Mouse (Mus musculus): Measurements from ENCODE around the gene Golgb1. TPM values are rescaled to one million over a fixed set of nuclear protein-coding genes. Genes with fewer than 3 reads are reported as not detected.

The Golgb1 gene
- polyA plus RNA-seq, 1 experiment = 45.0 TPM

DNA sequence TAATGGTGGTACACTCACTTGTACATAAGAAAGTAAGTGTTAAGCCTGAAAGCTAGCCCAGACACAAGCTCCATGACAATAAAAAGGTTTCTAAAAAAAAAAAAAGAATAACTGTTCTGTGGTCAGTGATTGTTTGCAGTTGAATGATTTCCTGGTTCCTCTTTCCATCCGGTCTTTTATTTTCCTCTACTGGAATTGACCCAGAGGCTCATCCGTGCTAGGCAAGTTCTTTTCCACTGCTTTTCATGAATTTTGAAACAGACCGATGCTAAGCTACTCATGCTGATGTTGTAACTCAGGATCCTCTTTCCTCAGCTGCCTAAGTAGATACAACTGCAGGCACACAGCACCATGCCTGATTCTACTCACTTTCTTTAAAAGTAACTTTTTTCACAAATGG is 45.5 kb downstream of the Golgb1 start:
- TF ChIP-seq CTCF (IDR thresholded peaks at IDR 0.05; ENCODE audit: borderline replicate concordance, extremely low read depth, insufficient read depth, insufficient read length) (no peak), POLR2A (IDR thresholded peaks at IDR 0.05; ENCODE audit: borderline replicate concordance, extremely low read depth, insufficient read depth, insufficient read length, poor library complexity, severe bottlenecking) (no peak)
- DNase-seq (ENCODE audit: low read depth) = no peak

DNA sequence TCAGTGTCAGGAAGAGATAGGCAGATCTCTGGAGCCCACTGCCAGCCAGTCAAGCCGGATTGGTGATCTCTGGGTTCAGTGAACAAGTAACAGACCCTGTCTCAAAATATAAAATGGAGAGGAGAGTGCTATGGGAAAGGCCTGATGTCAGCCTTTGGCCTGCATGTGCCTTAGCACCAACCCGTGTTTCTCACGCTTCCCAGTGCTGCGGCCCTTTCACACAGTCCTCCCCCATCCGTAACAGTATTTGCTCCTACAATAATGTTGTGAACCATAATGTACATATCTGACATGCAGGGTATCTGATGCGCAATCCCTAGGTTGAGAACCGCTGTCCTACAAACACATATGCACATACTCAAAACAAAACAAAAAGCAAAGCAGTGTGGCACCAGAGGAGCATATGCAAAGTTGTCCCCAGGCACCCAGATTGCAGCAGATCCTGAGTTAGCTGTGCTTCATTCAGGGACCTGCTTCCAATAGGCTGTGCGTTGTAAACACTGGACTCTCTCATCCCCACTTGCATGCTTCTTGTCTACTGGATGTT is 46.2 kb downstream of the Golgb1 start:
- TF ChIP-seq POLR2A (IDR thresholded peaks at IDR 0.05; ENCODE audit: borderline replicate concordance, extremely low read depth, insufficient read depth, insufficient read length, poor library complexity, severe bottlenecking) (no peak), CTCF (IDR thresholded peaks at IDR 0.05; ENCODE audit: borderline replicate concordance, extremely low read depth, insufficient read depth, insufficient read length) (no peak)
- DNase-seq (ENCODE audit: low read depth) = no peak

DNA sequence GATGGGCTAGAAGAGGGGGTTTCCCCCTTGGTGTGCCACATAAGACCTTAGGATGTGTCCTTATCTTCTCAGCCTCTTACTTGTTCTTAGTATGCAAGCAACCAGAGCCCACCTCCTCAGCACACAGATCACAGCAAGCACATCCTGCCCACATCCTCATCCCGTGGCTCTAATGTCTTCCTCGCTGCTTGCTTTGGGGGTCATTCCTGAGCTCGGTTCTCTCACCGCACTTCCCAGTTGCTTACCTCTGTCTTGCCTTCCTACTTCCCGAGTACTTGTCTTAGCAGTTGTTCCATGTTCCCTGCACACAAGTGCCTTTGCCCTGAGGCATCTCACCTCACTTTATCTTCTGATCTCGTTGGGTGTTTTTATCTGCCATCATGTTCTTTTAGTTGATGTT is 47.0 kb downstream of the Golgb1 start:
- TF ChIP-seq POLR2A (IDR thresholded peaks at IDR 0.05; ENCODE audit: borderline replicate concordance, extremely low read depth, insufficient read depth, insufficient read length, poor library complexity, severe bottlenecking) (no peak), CTCF (IDR thresholded peaks at IDR 0.05; ENCODE audit: borderline replicate concordance, extremely low read depth, insufficient read depth, insufficient read length) (no peak)
- DNase-seq (ENCODE audit: low read depth) = no peak

DNA sequence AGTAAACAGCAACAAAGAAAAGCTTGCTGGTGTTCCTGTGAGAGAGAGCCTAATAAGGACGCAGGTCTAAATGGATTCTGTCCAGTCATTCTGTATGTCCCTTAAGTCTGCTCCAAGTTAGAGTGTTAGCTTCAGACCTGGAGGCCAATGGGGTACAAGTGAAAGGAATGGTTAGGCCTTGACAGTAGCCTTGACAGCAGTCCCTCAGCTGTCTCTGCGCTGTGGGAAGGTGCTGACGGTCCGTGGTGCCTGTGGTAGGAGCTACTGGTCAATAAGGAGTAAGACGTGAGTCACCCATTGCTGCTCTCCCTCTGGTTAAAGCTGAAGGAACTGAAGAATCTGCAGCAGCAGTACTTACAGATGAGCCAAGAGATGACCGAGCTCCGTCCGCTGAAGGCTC is 49.4 kb downstream of the Golgb1 start:
- no peak for DNase-seq (ENCODE audit: low read depth)
- TF ChIP-seq CTCF (IDR thresholded peaks at IDR 0.05; ENCODE audit: borderline replicate concordance, extremely low read depth, insufficient read depth, insufficient read length) (no peak), POLR2A (IDR thresholded peaks at IDR 0.05; ENCODE audit: borderline replicate concordance, extremely low read depth, insufficient read depth, insufficient read length, poor library complexity, severe bottlenecking) (no peak)

DNA sequence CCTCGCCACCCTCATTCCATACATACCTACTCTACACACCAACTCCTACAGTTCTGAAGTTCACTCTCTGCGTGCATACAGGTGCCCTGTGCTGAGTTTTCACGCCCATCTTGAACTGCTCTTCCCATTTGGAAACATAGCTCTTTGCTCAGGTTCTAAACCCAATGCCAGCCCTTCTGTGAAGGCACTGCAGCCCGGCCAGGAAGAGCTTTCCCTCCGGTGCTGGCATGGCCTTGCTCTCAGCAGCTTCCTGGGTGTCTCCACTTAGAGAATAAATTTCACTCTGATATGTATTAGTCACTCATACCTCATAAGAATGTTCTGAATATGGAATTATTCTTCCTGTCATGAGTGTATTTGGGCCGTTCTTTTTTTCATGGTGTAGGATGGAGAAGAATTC is 50.4 kb downstream of the Golgb1 start:
- TF ChIP-seq CTCF (IDR thresholded peaks at IDR 0.05; ENCODE audit: borderline replicate concordance, extremely low read depth, insufficient read depth, insufficient read length) = no peak
- no peak for TF ChIP-seq POLR2A (IDR thresholded peaks at IDR 0.05; ENCODE audit: borderline replicate concordance, extremely low read depth, insufficient read depth, insufficient read length, poor library complexity, severe bottlenecking)
- DNase-seq (ENCODE audit: low read depth) = no peak

DNA sequence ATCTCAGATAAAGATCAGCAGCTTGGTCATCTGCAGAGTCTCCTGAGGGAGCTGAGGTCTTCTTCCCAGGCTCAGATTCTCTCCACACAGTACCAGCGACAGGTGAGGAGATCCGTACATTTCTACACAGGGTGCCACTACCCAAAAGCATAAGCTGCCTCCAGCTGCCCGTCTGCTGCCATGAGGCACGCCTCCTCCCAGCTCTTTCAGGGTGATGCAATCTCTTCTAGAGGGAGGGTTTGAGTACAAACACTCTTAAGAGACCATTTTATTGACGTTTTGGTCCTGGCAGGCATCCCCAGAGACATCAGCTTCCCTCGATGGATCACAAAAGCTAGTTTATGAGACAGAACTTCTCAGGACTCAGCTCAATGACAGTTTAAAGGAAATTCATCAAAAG is 50.9 kb downstream of the Golgb1 start:
- TF ChIP-seq CTCF (IDR thresholded peaks at IDR 0.05; ENCODE audit: borderline replicate concordance, extremely low read depth, insufficient read depth, insufficient read length) (no peak), POLR2A (IDR thresholded peaks at IDR 0.05; ENCODE audit: borderline replicate concordance, extremely low read depth, insufficient read depth, insufficient read length, poor library complexity, severe bottlenecking) (no peak)
- DNase-seq (ENCODE audit: low read depth) = no peak

DNA sequence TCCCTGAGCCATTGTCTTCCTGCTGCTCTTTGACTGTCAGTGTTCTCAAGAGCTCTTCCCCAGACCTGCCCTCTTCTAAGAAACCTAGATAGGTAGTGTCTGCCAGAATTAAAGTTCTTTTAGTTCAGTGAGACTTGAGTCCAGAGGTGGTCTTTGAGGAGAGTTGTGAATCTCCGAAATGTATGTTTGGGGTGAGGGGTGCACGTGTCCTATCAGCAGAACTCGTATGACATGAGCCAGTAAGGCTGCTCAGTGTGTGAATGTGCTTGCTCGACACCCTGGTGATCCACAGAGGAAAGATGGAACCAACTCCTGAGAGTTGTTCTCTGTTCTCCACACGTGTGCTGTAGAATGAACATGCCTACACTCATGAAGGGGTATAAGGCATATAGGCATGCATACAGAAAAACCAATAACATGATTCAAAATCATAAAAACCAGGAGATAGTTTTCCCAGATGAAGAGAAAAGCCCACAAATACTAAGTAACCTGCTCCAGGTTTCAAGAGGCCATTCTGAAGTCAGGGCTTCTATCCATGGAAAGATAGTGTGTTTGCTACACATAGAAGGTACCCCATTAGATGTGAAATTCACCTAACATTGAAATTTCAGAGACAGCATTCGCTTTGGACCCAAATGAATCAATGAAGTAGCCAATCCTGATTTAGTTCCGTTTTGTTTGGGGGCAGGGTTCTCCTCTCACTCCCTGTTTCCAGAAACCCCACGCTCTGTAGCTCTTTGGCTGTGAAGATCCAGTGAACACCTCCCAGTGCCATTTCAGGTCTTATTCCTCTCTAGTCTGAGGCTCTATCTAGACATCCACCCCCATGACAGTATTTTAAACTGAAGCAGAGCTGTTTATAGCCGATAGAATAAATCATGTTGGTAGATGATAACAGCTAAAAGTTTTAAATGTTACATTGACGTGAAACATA is 51.8 kb downstream of the Golgb1 start:
- DNase-seq (ENCODE audit: low read depth) = no peak
- TF ChIP-seq POLR2A (IDR thresholded peaks at IDR 0.05; ENCODE audit: borderline replicate concordance, extremely low read depth, insufficient read depth, insufficient read length, poor library complexity, severe bottlenecking) (no peak), CTCF (IDR thresholded peaks at IDR 0.05; ENCODE audit: borderline replicate concordance, extremely low read depth, insufficient read depth, insufficient read length) (no peak)

DNA sequence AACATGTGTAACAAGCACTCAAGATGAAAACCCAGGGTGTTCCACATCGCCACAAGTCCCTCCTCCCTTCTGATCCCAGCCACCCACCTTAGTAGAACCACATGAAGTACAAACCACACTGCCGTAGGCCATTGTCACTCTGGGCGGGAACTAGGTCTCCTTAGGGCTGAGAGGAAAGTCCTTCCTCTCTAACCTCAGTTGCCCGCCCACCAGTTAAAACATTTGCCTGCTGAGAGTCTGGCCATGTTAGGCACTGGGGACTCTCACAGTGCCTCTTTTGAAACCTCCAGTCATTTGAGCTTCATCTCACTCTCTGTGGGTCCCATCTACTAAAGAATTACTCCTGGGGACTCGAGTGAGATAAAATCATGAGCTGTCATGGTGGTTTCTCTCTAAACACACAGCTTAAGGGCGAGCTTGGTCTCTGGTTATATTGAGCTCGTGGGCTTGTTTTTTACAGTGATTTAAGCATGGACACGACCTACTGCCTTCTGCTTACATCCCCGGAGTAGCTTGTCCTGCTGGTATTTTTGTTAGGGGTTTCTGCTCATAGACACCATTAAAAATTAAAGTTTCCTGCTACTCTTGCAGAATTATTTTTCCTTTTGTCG is 52.7 kb downstream of the Golgb1 start:
- no peak for DNase-seq (ENCODE audit: low read depth)
- TF ChIP-seq CTCF (IDR thresholded peaks at IDR 0.05; ENCODE audit: borderline replicate concordance, extremely low read depth, insufficient read depth, insufficient read length) (no peak), POLR2A (IDR thresholded peaks at IDR 0.05; ENCODE audit: borderline replicate concordance, extremely low read depth, insufficient read depth, insufficient read length, poor library complexity, severe bottlenecking) (no peak)

DNA sequence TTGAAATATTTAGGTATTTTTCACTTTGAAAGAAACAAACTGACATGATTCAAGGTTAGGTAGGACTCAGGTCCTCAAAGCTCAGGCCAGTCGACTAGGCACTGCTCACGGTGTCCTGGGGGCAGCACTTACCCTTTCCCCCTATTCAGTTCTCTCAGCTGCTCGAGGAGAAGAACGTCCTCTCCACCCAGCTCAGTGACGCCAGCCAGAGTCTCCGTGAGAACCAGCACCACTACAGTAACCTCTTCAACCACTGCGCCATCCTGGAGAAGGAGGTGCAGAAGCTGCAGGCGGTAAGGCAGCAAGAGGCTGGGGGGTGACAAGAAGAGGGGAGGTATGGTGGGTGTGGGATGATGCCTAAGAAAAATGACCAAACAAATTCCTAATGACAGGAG is 53.2 kb downstream of the Golgb1 start:
- TF ChIP-seq CTCF (IDR thresholded peaks at IDR 0.05; ENCODE audit: borderline replicate concordance, extremely low read depth, insufficient read depth, insufficient read length) (no peak), POLR2A (IDR thresholded peaks at IDR 0.05; ENCODE audit: borderline replicate concordance, extremely low read depth, insufficient read depth, insufficient read length, poor library complexity, severe bottlenecking) (no peak)
- no peak for DNase-seq (ENCODE audit: low read depth)

DNA sequence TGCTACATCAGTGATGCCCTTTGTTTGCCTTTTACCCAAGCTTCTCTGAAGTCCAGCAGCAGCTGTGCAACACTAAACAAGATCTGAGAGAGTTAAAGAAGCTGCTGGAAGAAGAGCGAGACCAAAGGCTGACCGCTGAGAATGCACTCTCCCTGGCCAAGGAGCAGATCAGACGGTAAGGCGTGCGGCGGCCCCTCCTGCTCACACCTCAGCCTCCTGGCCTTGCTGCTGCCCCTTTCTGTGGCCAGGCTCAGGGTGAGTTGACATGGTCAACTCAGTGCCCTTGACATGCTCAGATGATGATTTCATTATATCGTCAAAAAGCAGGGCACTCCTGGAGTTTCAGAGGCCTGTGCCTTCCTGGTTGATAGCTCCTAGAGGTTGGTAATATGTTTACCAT is 54.3 kb downstream of the Golgb1 start:
- no peak for TF ChIP-seq POLR2A (IDR thresholded peaks at IDR 0.05; ENCODE audit: borderline replicate concordance, extremely low read depth, insufficient read depth, insufficient read length, poor library complexity, severe bottlenecking)
- TF ChIP-seq CTCF (IDR thresholded peaks at IDR 0.05; ENCODE audit: borderline replicate concordance, extremely low read depth, insufficient read depth, insufficient read length) = no peak
- DNase-seq (ENCODE audit: low read depth) = no peak

DNA sequence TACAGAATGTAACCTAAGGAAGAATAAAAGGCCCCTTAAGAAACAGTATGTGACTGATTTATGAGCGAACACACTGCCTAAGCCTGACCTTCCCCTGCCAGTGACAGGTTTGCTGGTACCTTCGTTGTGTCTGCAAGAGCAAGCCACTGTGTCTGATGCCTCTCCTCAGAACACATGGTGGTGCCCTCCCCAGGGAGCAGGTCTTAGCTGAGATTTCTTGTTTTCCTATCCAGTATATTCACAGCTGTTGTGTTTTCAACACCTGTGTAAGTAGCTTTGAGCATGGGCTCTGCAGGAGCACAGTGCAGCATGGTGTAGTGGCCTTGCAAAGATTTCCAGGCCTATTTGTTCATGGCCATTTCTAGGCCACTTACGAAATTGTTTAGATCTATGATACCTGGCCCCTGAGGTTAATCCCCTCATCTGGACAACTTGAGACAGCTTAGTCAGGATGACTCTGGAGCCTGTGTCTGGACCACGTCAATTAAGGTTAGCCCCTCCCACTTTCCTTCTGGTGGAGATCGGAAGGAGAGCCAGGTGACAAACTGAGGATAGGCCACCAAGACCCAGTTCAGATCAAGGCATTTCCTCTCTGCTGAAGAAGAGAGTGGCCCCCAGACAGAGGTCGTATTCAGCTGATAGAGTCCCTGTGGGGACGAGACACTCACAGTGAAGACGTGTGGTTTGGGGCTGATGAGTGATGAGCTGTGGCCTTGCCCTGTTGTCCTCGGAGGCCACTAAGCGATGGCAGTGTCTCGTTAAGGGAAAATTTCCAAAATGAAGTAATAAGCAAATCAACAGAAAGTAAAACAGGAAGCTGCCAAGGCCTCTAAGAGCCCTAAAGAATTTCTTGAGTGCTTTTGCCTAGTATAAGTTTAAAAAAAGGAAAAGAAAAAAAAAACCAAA is 55.5 kb downstream of the Golgb1 start:
- no peak for TF ChIP-seq POLR2A (IDR thresholded peaks at IDR 0.05; ENCODE audit: borderline replicate concordance, extremely low read depth, insufficient read depth, insufficient read length, poor library complexity, severe bottlenecking)
- no peak for TF ChIP-seq CTCF (IDR thresholded peaks at IDR 0.05; ENCODE audit: borderline replicate concordance, extremely low read depth, insufficient read depth, insufficient read length)
- DNase-seq (ENCODE audit: low read depth) = no peak
